Mouse (Mus musculus) heart, postnatal 0 days (tissue): ENCODE results near the gene F10. TPM values are rescaled to one million over a fixed set of nuclear protein-coding genes. Genes with fewer than 3 reads are reported as not detected.

Source experiments
- ATAC-seq: fragments of 200-750 bp; cut with Nextera tagmentation; 2 replicates; pipeline ENCODE4 v1.8.0; 2017; ENCODE audit warnings: low read depth, moderate number of reproducible peaks, moderate library complexity; ENCODE audit not compliant: insufficient read depth
- DNase-seq: peaks from one replicate; pipeline ENCODE4 v3.0.0-alpha.2; 2016; ENCODE audit warnings: low spot score
- H3K27ac ChIP-seq: fragments of 300-500 bp; sonication (generic); 2 replicates; pipeline ENCODE4 v1.5.1; 2014; ENCODE audit warnings: low read depth, mild to moderate bottlenecking
- H3K27me3 ChIP-seq: fragments of 300-500 bp; sonication (generic); 2 replicates; pipeline ENCODE4 v1.6.1; 2014; ENCODE audit warnings: low read length, mixed read lengths; ENCODE audit not compliant: control insufficient read depth, insufficient read depth
- H3K36me3 ChIP-seq: fragments of 300-500 bp; sonication (generic); replicated peaks from 2 replicates; pipeline ENCODE4 v1.6.1; 2014; ENCODE audit warnings: low read length, mixed read lengths; ENCODE audit not compliant: control insufficient read depth, insufficient read depth
- H3K4me1 ChIP-seq: fragments of 300-500 bp; sonication (generic); 2 replicates; pipeline ENCODE4 v1.6.1; 2014; ENCODE audit warnings: antibody characterized with exemption; ENCODE audit not compliant: control insufficient read depth, insufficient read depth
- H3K4me2 ChIP-seq: fragments of 300-500 bp; sonication (generic); 2 replicates; pipeline ENCODE4 v1.6.1; 2014; ENCODE audit warnings: low read depth, mild to moderate bottlenecking, low read length, moderate library complexity
- H3K4me3 ChIP-seq: fragments of 300-500 bp; sonication (generic); 2 replicates; pipeline ENCODE4 v1.5.1; 2014; ENCODE audit warnings: low read depth, low read length
- H3K9ac ChIP-seq: fragments of 300-500 bp; sonication (generic); replicated peaks from 2 replicates; pipeline ENCODE4 v1.6.1; 2014; ENCODE audit warnings: low read depth, low read length, mixed read lengths
- H3K9me3 ChIP-seq: fragments of 300-500 bp; sonication (generic); replicated peaks from 2 replicates; pipeline ENCODE4 v1.6.1; 2016; ENCODE audit warnings: low read length; ENCODE audit not compliant: control insufficient read depth
- CTCF ChIP-seq: IDR thresholded peaks from 2 replicates; pipeline ENCODE4 v1.5.1; 2016; ENCODE audit warnings: antibody characterized with exemption, control low read depth, low read depth
- EP300 ChIP-seq: IDR thresholded peaks from 2 replicates; pipeline ENCODE4 v1.6.1; 2016; ENCODE audit warnings: antibody characterized with exemption, low read depth
- WGBS: fragments of 180-500 bp; shearing (Covaris S2); extraction: QIAGEN DNeasy Blood & Tissue Kit; methylation state at CpG from one replicate; pipeline ENCODE4 v1.1.7; 2014; 5-methylcytosine and 5-hydroxymethylcytosine counted together
- polyA plus RNA-seq: library from polyadenylated mRNA; unstranded; fragments of >200 nt; fragmentation: Nextera tagmentation; extraction: Ambion mirVana; gene quantifications from 2 replicates; pipeline ENCODE4 v1.2.1, GENCODE M21; 2015
- total RNA-seq: library from RNA; depleted of rRNA; stranded (reverse); fragments of >200 nt; gene quantifications from 2 replicates; pipeline ENCODE4 v1.2.3, GENCODE M21; 2014; ENCODE audit warnings: low replicate concordance

Gene F10
- total and polyA plus RNA-seq, 2 experiments from 2014 or later, result 0.19 to 0.22 TPM

- no peak overlapping the region for H3K4me2 ChIP-seq
- no peaks in the 10 kb centered on the region for H3K27me3 ChIP-seq
- ATAC-seq (no peak), DNase-seq (no peak)
- no peaks in the 10 kb centered on the region for H3K4me1 ChIP-seq
- WGBS, result 89% methylated on average over 8 of the region's 8 CpGs
- no peak overlapping the region for H3K27ac ChIP-seq
- H3K9me3 ChIP-seq, result no peaks in the 10 kb centered on the region
- TF ChIP-seq CTCF (no peak), EP300 (no peak)
- no peaks in the 10 kb centered on the region for H3K36me3 ChIP-seq
- no peak overlapping the region for H3K4me3 ChIP-seq
- no peak overlapping the region for H3K9ac ChIP-seq
These were observed 15.3 kb upstream of the F10 start for GRCm38 (mm10) chr8:13021830-13022229.

GRCm38 (mm10) chr8:13025487-13026224, 11.5 kb upstream of the F10 start, which contains the start of gene F7:
F7 (plus strand) TSS chr8:13026034.
- TF ChIP-seq CTCF (no peak), EP300 (no peak)
- WGBS, result 60% methylated on average over 10 of the region's 10 CpGs
- no peak within 1 kb of the TSS for H3K4me2 ChIP-seq
- no peak within 1 kb of the TSS for H3K27ac ChIP-seq
- no peaks in the 10 kb centered on the region for H3K36me3 ChIP-seq
- H3K4me3 ChIP-seq, result no peak within 1 kb of the TSS
- H3K27me3 ChIP-seq, result no peaks in the 10 kb centered on the region
- H3K9me3 ChIP-seq, result no peaks in the 10 kb centered on the region
- ATAC-seq (no peak), DNase-seq (no peak)
- no peaks in the 10 kb centered on the region for H3K4me1 ChIP-seq
- H3K9ac ChIP-seq, result no peak within 1 kb of the TSS

DNA sequence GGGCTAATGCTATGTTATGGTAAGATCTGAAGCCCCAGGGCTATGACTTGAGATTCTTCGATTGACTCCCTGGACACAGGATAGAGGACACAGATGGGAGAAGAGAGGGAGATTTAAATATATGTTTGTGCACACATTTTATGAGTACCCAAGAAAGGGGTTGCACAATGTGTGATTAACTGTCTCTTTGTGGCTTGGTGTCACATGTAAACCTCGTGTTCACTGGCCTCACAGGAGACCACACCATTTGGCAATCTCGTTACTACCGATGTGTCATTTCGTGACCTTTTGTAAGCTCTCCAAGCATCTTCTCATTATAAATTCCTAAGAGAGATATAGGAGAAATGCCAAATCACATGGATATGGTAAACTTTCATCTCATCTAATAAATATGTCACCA, 9.5 kb upstream of the F10 start:
- DNase-seq, result no peak
- no peaks in the 10 kb centered on the region for H3K4me1 ChIP-seq
- H3K4me3 ChIP-seq, result no peak overlapping the region
- no peaks in the 10 kb centered on the region for H3K36me3 ChIP-seq
- 77% methylated on average over 5 of the region's 5 CpGs for WGBS
- no peaks in the 10 kb centered on the region for H3K27me3 ChIP-seq
- no peak overlapping the region for H3K27ac ChIP-seq
- no peaks in the 10 kb centered on the region for H3K9me3 ChIP-seq
- H3K9ac ChIP-seq, result no peak overlapping the region
- no peak overlapping the region for H3K4me2 ChIP-seq
- TF ChIP-seq CTCF (no peak), EP300 (no peak)
- ATAC-seq, result no peak

DNA sequence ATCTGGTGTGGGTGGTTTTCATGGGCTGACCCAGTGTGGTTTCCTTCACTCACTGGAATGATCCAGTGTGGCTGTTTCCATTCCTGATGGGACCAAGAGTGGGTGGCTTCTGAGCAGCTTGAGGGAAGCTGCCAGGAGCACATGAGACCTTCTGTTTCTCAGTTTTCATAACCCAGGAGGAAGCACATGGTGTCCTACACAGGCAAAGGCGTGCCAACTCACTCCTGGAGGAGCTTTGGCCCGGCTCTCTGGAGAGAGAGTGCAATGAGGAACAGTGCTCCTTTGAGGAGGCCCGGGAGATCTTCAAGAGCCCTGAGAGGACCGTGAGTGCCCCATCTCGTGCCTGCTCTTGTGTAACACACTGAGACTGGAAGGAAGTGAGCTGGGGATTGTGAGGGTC, 8.6 kb upstream of the F10 start:
- Histone ChIP-seq H3K36me3 (no peaks in the 10 kb centered on the region), H3K9ac (no peak overlapping the region), H3K9me3 (no peaks in the 10 kb centered on the region), H3K27me3 (no peaks in the 10 kb centered on the region), H3K4me2 (no peak overlapping the region), H3K4me1 (no peaks in the 10 kb centered on the region), H3K4me3 (no peak overlapping the region), H3K27ac (no peak overlapping the region)
- TF ChIP-seq EP300 (no peak), CTCF (no peak)
- DNase-seq (no peak), ATAC-seq (no peak)
- WGBS, result 74% methylated on average over 5 of the region's 5 CpGs

DNA sequence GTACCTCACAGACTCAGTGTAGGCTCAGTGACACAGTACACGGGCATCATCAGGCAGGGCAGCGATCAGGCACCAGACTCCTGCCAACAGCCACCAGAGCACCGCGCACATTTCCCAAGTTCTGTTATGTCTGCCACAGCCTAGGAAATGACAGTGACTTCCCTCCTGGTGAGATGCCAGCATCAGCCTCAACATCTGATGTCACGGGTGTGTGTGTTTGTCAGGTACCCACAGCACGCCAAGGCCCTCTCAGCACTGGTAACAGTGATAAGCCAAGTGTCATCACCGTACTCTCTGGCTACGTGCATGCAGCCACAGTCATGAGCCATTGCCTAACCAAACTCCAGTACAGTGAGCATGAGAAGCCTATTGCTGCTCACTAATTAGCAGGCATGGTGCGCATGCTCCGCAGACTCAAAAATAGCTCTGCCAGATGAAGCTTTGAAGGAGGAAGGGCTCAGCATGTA, 729 bp upstream of the F10 start:
- WGBS, result 52% methylated on average over 10 of the region's 10 CpGs
- Histone ChIP-seq H3K4me3 (no peak overlapping the region), H3K27ac (no peak overlapping the region), H3K27me3 (no peaks in the 10 kb centered on the region), H3K9me3 (no peaks in the 10 kb centered on the region), H3K4me2 (no peak overlapping the region), H3K4me1 (peaks cover 10% of the 10 kb centered on the region), H3K36me3 (no peaks in the 10 kb centered on the region), H3K9ac (no peak overlapping the region)
- ATAC-seq (peak; percentile 67), DNase-seq (peak; percentile 65)
- no peak for TF ChIP-seq EP300
- no peak for TF ChIP-seq CTCF

DNA sequence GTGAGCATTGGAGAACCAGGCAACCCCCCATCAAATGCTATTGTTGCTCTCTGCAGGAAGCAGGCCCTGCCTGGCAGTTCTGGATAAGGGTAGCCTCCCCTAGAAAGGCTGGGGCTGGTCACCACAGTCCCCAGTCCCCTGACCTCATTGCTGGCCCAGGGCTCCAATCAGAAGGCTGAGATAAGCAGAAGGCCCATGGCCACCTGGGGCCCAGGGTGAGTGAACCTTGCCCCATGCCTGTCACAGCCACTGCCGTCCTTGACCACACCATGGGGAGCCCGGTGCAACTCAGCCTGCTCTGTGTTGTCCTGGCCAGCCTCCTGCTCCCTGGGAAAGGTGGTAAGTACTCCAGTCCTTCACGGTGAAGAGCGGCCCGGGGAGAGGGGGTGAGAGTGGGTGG, 461 bp downstream of the F10 start:
- no peak overlapping the region for H3K4me2 ChIP-seq
- H3K4me1 ChIP-seq, result peaks cover 10% of the 10 kb centered on the region
- H3K27me3 ChIP-seq, result no peaks in the 10 kb centered on the region
- no peak overlapping the region for H3K9ac ChIP-seq
- WGBS, result 30% methylated on average over 5 of the region's 5 CpGs
- no peak for TF ChIP-seq CTCF
- TF ChIP-seq EP300, result no peak
- no peak overlapping the region for H3K4me3 ChIP-seq
- H3K9me3 ChIP-seq, result no peaks in the 10 kb centered on the region
- H3K36me3 ChIP-seq, result no peaks in the 10 kb centered on the region
- no peak for DNase-seq
- ATAC-seq, result no peak
- no peak overlapping the region for H3K27ac ChIP-seq
